Mouse (Mus musculus) layer of hippocampus, postnatal 14 days (tissue): ENCODE measurements around the gene Usp2. TPM values are rescaled to one million over a fixed set of nuclear protein-coding genes. Genes with fewer than 3 reads are reported as not detected.
A peak's percentile ranks its signal among the peaks of the same experiment; 100 is the strongest.

Source experiments
- DNase-seq, 2 experiments: peaks; one replicate each; pipeline ENCODE4 v3.0.0; 2021 to 2022; ENCODE audit warnings: low spot score in 2 of 2, mixed read lengths in 1 of 2
- total RNA-seq, 2 experiments: library from RNA; stranded (reverse); gene quantifications; 2 replicates each; pipeline ENCODE4 v1.2.3; 2021

Usp2 gene
- total RNA-seq, 2 experiments from 2014 or later = 60.3 to 70.8 TPM

- DNase-seq = peak in 1 of 2 experiments; percentile 15
These were observed 7.8 kb downstream of the Usp2 start for GRCm38 (mm10) chr9:44074395-44075275.

- no peak for DNase-seq
These were observed 8.6 kb downstream of the Usp2 start for GRCm38 (mm10) chr9:44075276-44075995.

- DNase-seq = no peak
These were observed 9.4 kb downstream of the Usp2 start for GRCm38 (mm10) chr9:44075996-44076763.

- peak in 1 of 2 experiments; percentile 74 for DNase-seq
These were observed 9.9 kb downstream of the Usp2 start for GRCm38 (mm10) chr9:44076764-44077120.

GRCm38 (mm10) chr9:44077266-44077910 lies 10.6 kb downstream of the Usp2 start:
- DNase-seq = no peak

GRCm38 (mm10) chr9:44078136-44078797 lies 11.4 kb downstream of the Usp2 start:
- DNase-seq = no peak

- peak; percentile 19 to 77 for DNase-seq
These were observed 12.3 kb downstream of the Usp2 start for GRCm38 (mm10) chr9:44078955-44079756.

- peak in 1 of 2 experiments; percentile 1 for DNase-seq
These were observed 13.4 kb downstream of the Usp2 start for GRCm38 (mm10) chr9:44079997-44080780.

- DNase-seq = peak in 1 of 2 experiments; percentile 4
These were observed 14.1 kb downstream of the Usp2 start for GRCm38 (mm10) chr9:44080953-44081352.

- no peak for DNase-seq
These were observed 14.8 kb downstream of the Usp2 start for GRCm38 (mm10) chr9:44081581-44081980.

GRCm38 (mm10) chr9:44082266-44082665 lies 15.4 kb downstream of the Usp2 start:
- no peak for DNase-seq

- DNase-seq = peak in 1 of 2 experiments; percentile 52
These were observed 16.7 kb downstream of the Usp2 start for GRCm38 (mm10) chr9:44083392-44084121.

- DNase-seq = no peak
These were observed 17.4 kb downstream of the Usp2 start for GRCm38 (mm10) chr9:44084236-44084635.

- DNase-seq = peak; percentile 86 to 89
These were observed 17.9 kb downstream of the Usp2 start for GRCm38 (mm10) chr9:44084659-44085229.

GRCm38 (mm10) chr9:44085276-44085675 lies 18.5 kb downstream of the Usp2 start:
- DNase-seq = no peak

GRCm38 (mm10) chr9:44085741-44086665 lies 19.2 kb downstream of the Usp2 start:
- peak; percentile 72 to 74 for DNase-seq

GRCm38 (mm10) chr9:44086960-44087359 lies 20.1 kb downstream of the Usp2 start:
- DNase-seq = no peak
